Mouse (Mus musculus) G1E (cell line): ENCODE measurements around the gene Epas1. TPM values are rescaled to one million over a fixed set of nuclear protein-coding genes. Genes with fewer than 3 reads are reported as not detected.

ENCODE experiments used
- ATAC-seq: 2 replicates; pipeline ENCODE4 v1.8.0; 2016; ENCODE audit warnings: mild to moderate bottlenecking; ENCODE audit not compliant: insufficient number of reproducible peaks, poor library complexity, low FRiP score, severe bottlenecking; ENCODE audit errors: extremely low read depth
- DNase-seq: peaks from one replicate; pipeline ENCODE4 v3.0.0; 2012; ENCODE audit warnings: low spot score
- H3K27me3 ChIP-seq: 2 replicates; pipeline ENCODE4 v1.6.1; 2012; ENCODE audit warnings: mild to moderate bottlenecking, low read length, inconsistent platforms; ENCODE audit not compliant: insufficient read depth
- H3K36me3 ChIP-seq: replicated peaks from 2 replicates; pipeline ENCODE3; 2012; ENCODE audit warnings: mild to moderate bottlenecking, inconsistent platforms
- H3K4me1 ChIP-seq: 2 replicates; pipeline ENCODE4 v1.6.1; 2012; ENCODE audit warnings: low read depth, low read length, inconsistent platforms, mixed read lengths; ENCODE audit not compliant: insufficient read depth
- H3K4me3 ChIP-seq: 2 replicates; pipeline ENCODE4 v1.5.1; 2012; ENCODE audit warnings: low read depth, mild to moderate bottlenecking, inconsistent platforms, low read length, moderate library complexity, mixed read lengths
- H3K9me3 ChIP-seq: replicated peaks from 2 replicates; pipeline ENCODE4 v1.6.1; 2012; ENCODE audit warnings: inconsistent platforms
- CTCF ChIP-seq: IDR thresholded peaks from 2 replicates; pipeline ENCODE4 v1.5.1; 2012; ENCODE audit warnings: low read depth, low read length, inconsistent platforms, mixed read lengths
- GATA1 ChIP-seq: IDR thresholded peaks from 2 replicates; pipeline ENCODE4 v1.6.1; 2012; ENCODE audit warnings: borderline replicate concordance, low read length, inconsistent platforms, mixed read lengths
- GATA2 ChIP-seq: IDR thresholded peaks from 2 replicates; pipeline ENCODE4 v1.6.1; 2012; ENCODE audit warnings: low read depth, low read length, inconsistent platforms, borderline replicate concordance
- POLR2AphosphoS5 ChIP-seq: IDR thresholded peaks from 2 replicates; pipeline ENCODE4 v1.6.1; 2012; ENCODE audit warnings: low read depth, low read length, inconsistent platforms; ENCODE audit not compliant: insufficient replicate concordance
- TAL1 ChIP-seq: conservative IDR thresholded peaks from 2 replicates; pipeline ENCODE4 v1.6.1; 2012; ENCODE audit warnings: low read depth, low read length, inconsistent platforms, mixed read lengths
- polyA plus RNA-seq: library from polyadenylated mRNA; stranded (reverse); fragments of >175 nt; gene quantifications from 2 replicates; pipeline ENCODE4 v1.2.3, GENCODE M21; 2012
- total RNA-seq, 2 experiments: library from RNA; stranded (forward) in 1 of 2; stranded (reverse) in 1 of 2; fragments of 200-1000 nt in 1 of 2; fragments of >200 nt in 1 of 2; fragmentation: Nextera tagmentation in 1 of 2; gene quantifications; 2 replicates each; pipeline ENCODE4 v1.2.3; 2014 to 2017

Epas1 gene
- total and polyA plus RNA-seq, 3 experiments, result 0.05 TPM; not detected in 2

- no peak for TF ChIP-seq POLR2AphosphoS5
- TF ChIP-seq GATA2, result no peak
- no peak for TF ChIP-seq CTCF
- TF ChIP-seq TAL1, result no peak
- no peak for TF ChIP-seq GATA1
- Histone ChIP-seq H3K9me3 (peaks cover 7% of the 10 kb centered on the region), H3K4me1 (no peaks in the 10 kb centered on the region), H3K4me3 (no peak overlapping the region), H3K27me3 (no peaks in the 10 kb centered on the region), H3K36me3 (no peaks in the 10 kb centered on the region)
- DNase-seq, result no peak
- no peak for ATAC-seq
Measured at GRCm38 (mm10) chr17:86877747-86878146, 124.2 kb downstream of the Epas1 start.

GRCm38 (mm10) chr17:86880056-86880455, 126.6 kb downstream of the Epas1 start:
- no peak for TF ChIP-seq TAL1
- TF ChIP-seq CTCF, result no peak
- no peak for TF ChIP-seq GATA2
- no peak for TF ChIP-seq POLR2AphosphoS5
- no peak for TF ChIP-seq GATA1
- Histone ChIP-seq H3K27me3 (no peaks in the 10 kb centered on the region), H3K9me3 (peaks cover 5% of the 10 kb centered on the region), H3K4me1 (no peaks in the 10 kb centered on the region), H3K36me3 (no peaks in the 10 kb centered on the region), H3K4me3 (no peak overlapping the region)
- ATAC-seq (no peak), DNase-seq (no peak)

GRCm38 (mm10) chr17:86880461-86881044, 127.1 kb downstream of the Epas1 start:
- H3K9me3 ChIP-seq, result peaks cover 5% of the 10 kb centered on the region
- no peak for DNase-seq
- TF ChIP-seq GATA2, result no peak
- TF ChIP-seq POLR2AphosphoS5, result no peak
- TF ChIP-seq GATA1, result no peak
- no peak for TF ChIP-seq TAL1
- no peak for TF ChIP-seq CTCF
- ATAC-seq, result no peak
- H3K27me3 ChIP-seq, result no peaks in the 10 kb centered on the region
- no peaks in the 10 kb centered on the region for H3K4me1 ChIP-seq
- no peaks in the 10 kb centered on the region for H3K36me3 ChIP-seq
- no peak overlapping the region for H3K4me3 ChIP-seq

Other genes starting within 250 kb of the Epas1 start
- gene Gm10309, start 248.5 kb upstream of the Epas1 start, total RNA-seq (2014; fragmentation: Nextera tagmentation), result not detected in 2 replicates
- gene Gm10309, start 248.5 kb upstream of the Epas1 start, total RNA-seq (2017), result 0.11 and 0.23 TPM in 2 replicates
- not detected in 2 replicates for gene Gm10309, start 248.5 kb upstream of the Epas1 start, polyA plus RNA-seq
- gene Tmem247, start 163.6 kb downstream of the Epas1 start, total RNA-seq (2014; fragmentation: Nextera tagmentation), result not detected in 2 replicates
- not detected in 2 replicates for gene Tmem247, start 163.6 kb downstream of the Epas1 start, total RNA-seq (2017)
- not detected in 2 replicates for gene Tmem247, start 163.6 kb downstream of the Epas1 start, polyA plus RNA-seq
- gene Atp6v1e2, start 194.2 kb downstream of the Epas1 start, total RNA-seq (2014; fragmentation: Nextera tagmentation), result not detected in 2 replicates
- gene Atp6v1e2, start 194.2 kb downstream of the Epas1 start, total RNA-seq (2017), result not detected in 2 replicates
- gene Atp6v1e2, start 194.2 kb downstream of the Epas1 start, polyA plus RNA-seq, result not detected in 2 replicates
- gene Rhoq, start 209.4 kb downstream of the Epas1 start, total RNA-seq (2014; fragmentation: Nextera tagmentation), result 0.60 and 1.2 TPM in 2 replicates
- 2.3 and 2.4 TPM in 2 replicates for gene Rhoq, start 209.4 kb downstream of the Epas1 start, total RNA-seq (2017)
- gene Rhoq, start 209.4 kb downstream of the Epas1 start, polyA plus RNA-seq, result 0.08 and 0.15 TPM in 2 replicates